Mouse (Mus musculus) ES-CJ7 (cell line): ENCODE results near the gene Dsp.

Experiments used
- DNase-seq: peaks from one replicate; pipeline ENCODE4 v3.0.0; 2011; ENCODE audit warnings: low read depth, low spot score

Gene Dsp

GRCm38 (mm10) chr13:38170707-38171144, 19.6 kb downstream of the Dsp start:
- peak; percentile 76 for DNase-seq

GRCm38 (mm10) chr13:38193406-38193805, 42.3 kb downstream of the Dsp start:
- DNase-seq = no peak

GRCm38 (mm10) chr13:38201413-38201812, 50.3 kb downstream of the Dsp start:
- DNase-seq = no peak

GRCm38 (mm10) chr13:38204171-38204570, 53.1 kb downstream of the Dsp start:
- peak; percentile 25 for DNase-seq

- DNase-seq = peak; percentile 91
These were observed 53.8 kb downstream of the Dsp start, which contains the start of gene Snrnp48 for GRCm38 (mm10) chr13:38204702-38205482. Snrnp48 (plus strand) TSS chr13:38204938.

GRCm38 (mm10) chr13:38211122-38211521, 60.0 kb downstream of the Dsp start:
- DNase-seq = no peak

GRCm38 (mm10) chr13:38218686-38219085, 67.6 kb downstream of the Dsp start:
- no peak for DNase-seq

- no peak for DNase-seq
These were observed 69.2 kb downstream of the Dsp start for GRCm38 (mm10) chr13:38220331-38220730.

- DNase-seq = no peak
These were observed 79.2 kb downstream of the Dsp start for GRCm38 (mm10) chr13:38230177-38230821.

- no peak for DNase-seq
These were observed 81.3 kb downstream of the Dsp start for GRCm38 (mm10) chr13:38232411-38232810.

- DNase-seq = no peak
These were observed 81.9 kb downstream of the Dsp start for GRCm38 (mm10) chr13:38232856-38233625.

GRCm38 (mm10) chr13:38234651-38235050, 83.6 kb downstream of the Dsp start:
- peak; percentile 29 for DNase-seq

GRCm38 (mm10) chr13:38235370-38235769, 84.3 kb downstream of the Dsp start:
- peak; percentile 85 for DNase-seq

GRCm38 (mm10) chr13:38248151-38248550, 97.1 kb downstream of the Dsp start:
- no peak for DNase-seq
